Mouse (Mus musculus) limb, embryonic 11.5 days (tissue): ENCODE measurements around the gene Gimap8. TPM values are rescaled to one million over a fixed set of nuclear protein-coding genes. Genes with fewer than 3 reads are reported as not detected.

ENCODE experiments used
- ATAC-seq: fragments of 200-750 bp; cut with Nextera tagmentation; 2 replicates; pipeline ENCODE4 v1.8.0; 2017; ENCODE audit warnings: low read depth; ENCODE audit not compliant: insufficient number of reproducible peaks, low FRiP score, low TSS enrichment
- DNase-seq: peaks from one replicate; pipeline ENCODE4 v3.0.0-alpha.2; 2015; ENCODE audit warnings: low spot score
- H3K27ac ChIP-seq: fragments of 300-500 bp; sonication (generic); replicated peaks from 2 replicates; pipeline ENCODE4 v1.5.1; 2014; ENCODE audit warnings: low read depth, mild to moderate bottlenecking, low read length
- H3K27me3 ChIP-seq: fragments of 300-500 bp; sonication (generic); 2 replicates; pipeline ENCODE4 v1.6.1; 2014; ENCODE audit warnings: mild to moderate bottlenecking, low read length, mixed read lengths; ENCODE audit not compliant: control insufficient read depth, insufficient read depth
- H3K36me3 ChIP-seq: fragments of 300-500 bp; sonication (generic); 2 replicates; pipeline ENCODE4 v1.6.1; 2014; ENCODE audit warnings: mild to moderate bottlenecking, low read length, moderate library complexity, mixed read lengths; ENCODE audit not compliant: control insufficient read depth, insufficient read depth
- H3K4me1 ChIP-seq: fragments of 300-500 bp; sonication (generic); 2 replicates; pipeline ENCODE4 v1.6.1; 2014; ENCODE audit warnings: low read length, mixed read lengths; ENCODE audit not compliant: control insufficient read depth, insufficient read depth
- H3K4me2 ChIP-seq: fragments of 300-500 bp; sonication (generic); 2 replicates; pipeline ENCODE4 v1.6.1; 2014; ENCODE audit warnings: low read depth, mild to moderate bottlenecking, moderate library complexity; ENCODE audit not compliant: severe bottlenecking
- H3K4me3 ChIP-seq: fragments of 300-500 bp; sonication (generic); 2 replicates; pipeline ENCODE4 v1.5.1; 2014; ENCODE audit warnings: low read depth, low read length
- H3K9ac ChIP-seq: fragments of 300-500 bp; sonication (generic); 2 replicates; pipeline ENCODE4 v1.6.1; 2014; ENCODE audit warnings: mild to moderate bottlenecking, low read length
- H3K9me3 ChIP-seq: fragments of 300-500 bp; sonication (generic); 2 replicates; pipeline ENCODE4 v1.6.1; 2016; ENCODE audit warnings: low read length; ENCODE audit not compliant: control insufficient read depth
- WGBS: fragments of 180-500 bp; shearing (Covaris S2); extraction: QIAGEN DNeasy Blood & Tissue Kit; methylation state at CpG from one replicate; pipeline ENCODE4 v1.1.7; 2014; 5-methylcytosine and 5-hydroxymethylcytosine counted together
- polyA plus RNA-seq: library from polyadenylated mRNA; unstranded; fragments of >200 nt; fragmentation: Nextera tagmentation; extraction: Ambion mirVana; gene quantifications from 2 replicates; pipeline ENCODE4 v1.2.1, GENCODE M21; 2014

The Gimap8 gene
- polyA plus RNA-seq, 1 experiment from 2014 or later = 0.48 TPM

GRCm38 (mm10) chr6:48628808-48629660 is 18.0 kb upstream of the Gimap8 start:
- Histone ChIP-seq H3K4me3 (peak overlapping the region; percentile 35), H3K36me3 (no peaks in the 10 kb centered on the region), H3K9me3 (no peaks in the 10 kb centered on the region), H3K9ac (peak overlapping the region; percentile 49; the same call in 1 of the 2 replicates), H3K4me1 (peaks cover 5% of the 10 kb centered on the region), H3K27ac (no peak overlapping the region), H3K27me3 (peaks cover 26% of the 10 kb centered on the region), H3K4me2 (peak overlapping the region; percentile 85)
- no peak for DNase-seq
- ATAC-seq = no peak
- 9% methylated on average over 54 of the region's 54 CpGs for WGBS

GRCm38 (mm10) chr6:48629661-48630034 is 17.4 kb upstream of the Gimap8 start:
- Histone ChIP-seq H3K9ac (0 out of 2 replicates have a peak overlapping the region, but pooled peaks have one; percentile 49), H3K27ac (no peak overlapping the region), H3K4me3 (peak overlapping the region; percentile 35), H3K27me3 (peaks cover 26% of the 10 kb centered on the region), H3K36me3 (no peaks in the 10 kb centered on the region), H3K4me2 (peak overlapping the region; percentile 85), H3K4me1 (peaks cover 5% of the 10 kb centered on the region), H3K9me3 (no peaks in the 10 kb centered on the region)
- DNase-seq (peak; percentile 49), ATAC-seq (no peak; the same call in 1 of the 2 replicates)
- 14% methylated on average over 13 of the region's 13 CpGs for WGBS

DNA sequence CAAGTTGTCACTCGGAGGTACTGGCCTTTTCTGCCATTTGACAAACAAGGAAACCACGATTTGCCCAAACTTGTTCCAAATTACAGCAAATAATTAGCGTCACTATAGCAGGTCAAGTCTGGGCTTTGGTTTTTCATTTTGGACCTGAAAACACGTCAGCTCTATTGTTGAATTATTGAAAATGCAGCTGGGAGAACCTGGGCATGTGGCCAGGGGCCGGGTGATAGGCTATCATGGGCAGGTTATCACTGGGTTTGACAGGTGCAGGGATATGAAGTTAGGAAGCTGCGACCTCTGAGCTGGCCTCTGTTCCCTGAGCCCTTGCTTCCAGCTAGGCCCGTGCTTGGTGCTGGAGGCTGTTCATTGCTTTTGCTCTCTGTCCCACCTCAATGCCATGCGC is 16.2 kb upstream of the Gimap8 start:
- H3K27ac ChIP-seq = no peak overlapping the region
- no peaks in the 10 kb centered on the region for H3K36me3 ChIP-seq
- ATAC-seq (no peak), DNase-seq (no peak)
- H3K9me3 ChIP-seq = no peaks in the 10 kb centered on the region
- H3K9ac ChIP-seq = no peak overlapping the region
- no peak overlapping the region for H3K4me3 ChIP-seq
- H3K4me2 ChIP-seq = no peak overlapping the region
- H3K27me3 ChIP-seq = peaks cover 26% of the 10 kb centered on the region
- peaks cover 5% of the 10 kb centered on the region for H3K4me1 ChIP-seq
- WGBS = 89% methylated on average over 8 of the region's 8 CpGs

- H3K9ac ChIP-seq = no peak overlapping the region
- H3K27me3 ChIP-seq = peaks cover under 1% of the 10 kb centered on the region; the same call in 1 of the 2 replicates
- H3K4me1 ChIP-seq = no peaks in the 10 kb centered on the region
- H3K9me3 ChIP-seq = no peaks in the 10 kb centered on the region
- 80% methylated on average over 2 of the region's 2 CpGs for WGBS
- no peak for DNase-seq
- H3K36me3 ChIP-seq = no peaks in the 10 kb centered on the region
- no peak overlapping the region for H3K27ac ChIP-seq
- H3K4me2 ChIP-seq = no peak overlapping the region
- ATAC-seq = no peak
- no peak overlapping the region for H3K4me3 ChIP-seq
These were observed 11.9 kb upstream of the Gimap8 start for GRCm38 (mm10) chr6:48635105-48635504.

- Histone ChIP-seq H3K9ac (no peak overlapping the region), H3K4me1 (no peaks in the 10 kb centered on the region), H3K4me2 (no peak overlapping the region), H3K27ac (no peak overlapping the region), H3K4me3 (no peak overlapping the region), H3K27me3 (no peaks in the 10 kb centered on the region), H3K36me3 (no peaks in the 10 kb centered on the region), H3K9me3 (no peaks in the 10 kb centered on the region)
- ATAC-seq (no peak), DNase-seq (no peak)
- 61% methylated on average over 6 of the region's 6 CpGs for WGBS
These were observed 10.5 kb upstream of the Gimap8 start for GRCm38 (mm10) chr6:48636515-48636914.

DNA sequence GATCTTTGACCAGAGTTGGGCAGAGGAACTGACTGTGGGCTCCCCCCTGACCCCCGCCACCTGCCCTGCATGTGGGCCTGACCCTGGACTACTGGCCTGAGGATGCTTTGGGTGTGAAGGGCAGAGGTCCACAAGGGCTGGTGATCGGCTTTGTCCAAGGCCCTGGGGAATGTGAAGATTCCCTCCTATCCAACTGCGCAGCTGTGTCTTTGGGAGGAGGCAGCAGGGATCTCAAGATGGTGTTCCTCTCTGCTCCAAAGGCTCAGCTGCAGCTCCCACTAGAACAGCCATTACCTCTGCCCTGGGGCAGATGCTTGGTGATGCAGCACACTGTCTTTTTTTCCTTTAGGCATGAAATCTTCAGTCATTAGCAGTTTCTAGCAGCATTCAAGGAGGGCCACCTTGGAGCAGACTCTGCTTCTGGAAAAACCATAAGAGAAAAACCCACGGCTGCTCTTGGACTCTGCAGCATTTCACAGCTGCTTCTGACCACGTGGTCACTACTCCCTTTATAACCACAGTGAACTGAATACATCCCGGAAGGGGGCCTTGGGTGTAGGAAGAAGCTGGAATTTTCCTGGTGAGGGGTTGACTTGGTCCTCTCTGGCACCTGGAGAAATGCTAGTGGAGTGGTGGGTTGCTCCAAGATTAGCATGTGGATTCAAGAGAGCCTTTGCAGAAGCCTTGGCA is 9.1 kb upstream of the Gimap8 start:
- WGBS = 68% methylated on average over 6 of the region's 6 CpGs
- Histone ChIP-seq H3K9me3 (no peaks in the 10 kb centered on the region), H3K9ac (no peak overlapping the region), H3K4me1 (no peaks in the 10 kb centered on the region), H3K4me2 (no peak overlapping the region), H3K36me3 (no peaks in the 10 kb centered on the region), H3K4me3 (no peak overlapping the region), H3K27me3 (no peaks in the 10 kb centered on the region), H3K27ac (no peak overlapping the region)
- ATAC-seq (no peak), DNase-seq (no peak)

- no peak for ATAC-seq
- 81% methylated on average over 2 of the region's 2 CpGs for WGBS
- Histone ChIP-seq H3K27me3 (no peaks in the 10 kb centered on the region), H3K4me2 (no peak overlapping the region), H3K4me1 (no peaks in the 10 kb centered on the region), H3K36me3 (no peaks in the 10 kb centered on the region), H3K4me3 (no peak overlapping the region), H3K27ac (no peak overlapping the region), H3K9me3 (no peaks in the 10 kb centered on the region), H3K9ac (no peak overlapping the region)
- DNase-seq = no peak
These were observed 8.5 kb upstream of the Gimap8 start for GRCm38 (mm10) chr6:48638553-48638952.

- no peak overlapping the region for H3K4me2 ChIP-seq
- H3K4me3 ChIP-seq = no peak overlapping the region
- no peak overlapping the region for H3K9ac ChIP-seq
- 63% methylated on average over 6 of the region's 6 CpGs for WGBS
- H3K27ac ChIP-seq = no peak overlapping the region
- H3K36me3 ChIP-seq = no peaks in the 10 kb centered on the region
- no peak for ATAC-seq
- no peaks in the 10 kb centered on the region for H3K9me3 ChIP-seq
- DNase-seq = no peak
- no peaks in the 10 kb centered on the region for H3K27me3 ChIP-seq
- H3K4me1 ChIP-seq = no peaks in the 10 kb centered on the region
These were observed 5.6 kb upstream of the Gimap8 start for GRCm38 (mm10) chr6:48641391-48641790.
